ENCODE assay signal across 19 mouse cellular contexts in the genomic region with DNA sequence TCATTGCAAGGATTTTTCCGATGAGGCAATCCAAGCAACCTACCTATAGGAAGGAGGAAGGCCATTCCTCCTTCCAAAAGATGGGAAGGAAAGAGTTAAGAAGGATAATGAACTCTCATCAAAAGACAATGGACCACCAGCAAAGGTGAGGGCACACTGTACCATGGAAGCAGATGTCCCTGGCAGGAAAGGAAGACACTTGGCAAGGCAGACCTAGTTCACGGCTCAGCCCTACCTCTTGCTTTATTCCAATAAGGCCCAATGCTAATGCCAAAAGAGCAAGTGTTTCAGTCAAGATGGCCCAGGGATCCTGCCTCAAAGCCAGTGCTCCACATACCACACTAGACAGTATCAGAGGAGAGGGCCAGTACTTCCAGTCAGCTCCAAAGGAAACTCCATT. TPM values are rescaled to one million over a fixed set of nuclear protein-coding genes. Genes with fewer than 3 reads are reported as not detected.
DNase-seq lines count a peak whose midpoint lies in the region; ATAC-seq lines count a peak whose summit lies in the region.
"Had no signal": no experiment of that assay in that cellular context is flagged by ENCODE, and none has a peak within 500 bp of the region (broad histone marks: within the 10 kb centered on the region; RNA-seq: fewer than 3 reads in every experiment).

No protein-coding gene starts in this region.

- peak; percentile 66 to 81 for DNase-seq in cerebellum, postnatal 10 days
- DNase-seq in cerebellum, adult 11-12 months = no peak
- DNase-seq in cerebellum, postnatal 25 days = peak; percentile 41 to 42
- peak; percentile 27 for DNase-seq in left cerebral cortex, postnatal 4 days
- no peak for DNase-seq in left cerebral cortex, postnatal 14 days (ENCODE audit: low spot score in 2 of 2)
- DNase-seq: adrenal gland, adult 8-10 months; adrenal gland, postnatal 14 days; adrenal gland, postnatal 36 days; B cell, adult 2 months; cerebellum, adult 11 months; cerebellum, adult 9-11 months; forebrain, postnatal 0 days had no signal

- no peak for ATAC-seq in cerebellum, adult (ENCODE audit: insufficient number of reproducible peaks, low FRiP score, low TSS enrichment)
- ATAC-seq: activated CD4-positive, CD25-positive, alpha-beta regulatory T cell, adult 4 months; CD4-positive, CD25-positive, alpha-beta regulatory T cell, adult 4 months; forebrain, embryonic 13.5 days; forebrain, embryonic 15.5 days; forebrain, postnatal 0 days; Patski had no signal

- intact Hi-C loops in left cerebral cortex, postnatal 4 days (cut with DNase I) = no loop called here
- intact Hi-C loops in left cerebral cortex, postnatal 14 days (cut with DNase I) = no loop called here

RNA-seq across cellular contexts. Expression of gene Nos1ap, which starts 58.4 kb away (rescaled TPM):
- total RNA-seq in left cerebral cortex, postnatal 4 days (2021) = 10 to 100 TPM; 41.0 to 46.4 TPM
- 100 to 1,000 TPM; 140 to 141 TPM for total RNA-seq in left cerebral cortex, postnatal 14 days (2021)
- total RNA-seq: CH12.LX had no signal

Comparison
In these comparisons a context has a peak if more than half of its experiments do, and no peak if none do; other contexts are left out.
1. DNase-seq: peak in cerebellum, postnatal 10 days (2 of 2), cerebellum, postnatal 25 days (2 of 2) and left cerebral cortex, postnatal 4 days (single experiment); none in cerebellum, adult 11-12 months (single experiment) and left cerebral cortex, postnatal 14 days (0 of 2).